Mouse (Mus musculus) ES-E14 (cell line): Measurements from ENCODE around the gene Bend5.

Experiments
- HCFC1 ChIP-seq: IDR thresholded peaks from 2 replicates; pipeline ENCODE4 v1.6.1; 2012; ENCODE audit warnings: low read length, inconsistent platforms, borderline replicate concordance; ENCODE audit not compliant: insufficient read depth
- MAFK ChIP-seq: IDR thresholded peaks from 2 replicates; pipeline ENCODE4 v1.6.1; 2014; ENCODE audit warnings: mild to moderate bottlenecking, low read depth, low read length, inconsistent platforms; ENCODE audit not compliant: insufficient read depth
- ZC3H11A ChIP-seq: IDR thresholded peaks from 2 replicates; pipeline ENCODE4 v1.6.1; 2012; ENCODE audit warnings: low read depth, mild to moderate bottlenecking, inconsistent platforms, low read length, borderline replicate concordance
- ZNF384 ChIP-seq: IDR thresholded peaks from 2 replicates; pipeline ENCODE4 v1.6.1; 2012; ENCODE audit warnings: low read depth, low read length, inconsistent platforms

DNA sequence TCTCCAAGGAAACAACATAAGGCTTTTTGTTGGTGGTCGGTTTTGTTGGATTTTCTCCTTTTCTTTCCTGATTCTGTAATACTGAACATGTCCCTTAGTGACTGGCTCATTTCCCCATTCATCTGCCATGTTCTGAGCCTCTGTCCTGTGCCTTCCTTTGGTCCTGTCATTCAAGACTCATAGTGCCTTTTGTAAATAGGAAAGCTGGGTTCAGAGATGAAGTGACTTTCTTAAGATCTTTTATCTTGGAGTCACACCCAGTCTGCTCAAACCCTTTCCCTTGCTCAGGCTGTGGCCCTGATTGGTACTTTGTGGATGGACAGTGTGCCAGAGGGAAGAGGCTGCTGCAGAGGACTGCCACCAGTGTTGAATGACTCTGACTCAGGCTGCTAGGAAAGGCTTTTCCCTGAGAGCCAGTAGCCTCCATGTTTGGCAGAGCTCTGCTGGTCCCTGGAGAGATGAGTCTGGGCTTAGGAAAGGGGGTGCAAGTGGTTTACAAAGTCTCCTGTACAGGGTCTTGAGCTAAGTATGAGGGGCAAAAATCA lies 29.9 kb downstream of the Bend5 start:
- TF ChIP-seq ZC3H11A (no peak), ZNF384 (no peak), HCFC1 (no peak), MAFK (no peak)
